Mouse (Mus musculus) liver, adult 10 weeks (tissue): ENCODE results near the gene Amer3. TPM values are rescaled to one million over a fixed set of nuclear protein-coding genes. Genes with fewer than 3 reads are reported as not detected.

Experiments
- polyA plus RNA-seq: library from polyadenylated mRNA; stranded (reverse); fragments of 350-450 nt; fragmentation: Illumina TruSeq; extraction: RNeasy Lipid Tissue Mini Kit (QIAGEN cat#74804); gene quantifications from one replicate; pipeline ENCODE4 v1.2.3, GENCODE M21; 2014; ENCODE audit warnings: low read depth, low replicate concordance

The Amer3 gene
- polyA plus RNA-seq: not detected

DNA sequence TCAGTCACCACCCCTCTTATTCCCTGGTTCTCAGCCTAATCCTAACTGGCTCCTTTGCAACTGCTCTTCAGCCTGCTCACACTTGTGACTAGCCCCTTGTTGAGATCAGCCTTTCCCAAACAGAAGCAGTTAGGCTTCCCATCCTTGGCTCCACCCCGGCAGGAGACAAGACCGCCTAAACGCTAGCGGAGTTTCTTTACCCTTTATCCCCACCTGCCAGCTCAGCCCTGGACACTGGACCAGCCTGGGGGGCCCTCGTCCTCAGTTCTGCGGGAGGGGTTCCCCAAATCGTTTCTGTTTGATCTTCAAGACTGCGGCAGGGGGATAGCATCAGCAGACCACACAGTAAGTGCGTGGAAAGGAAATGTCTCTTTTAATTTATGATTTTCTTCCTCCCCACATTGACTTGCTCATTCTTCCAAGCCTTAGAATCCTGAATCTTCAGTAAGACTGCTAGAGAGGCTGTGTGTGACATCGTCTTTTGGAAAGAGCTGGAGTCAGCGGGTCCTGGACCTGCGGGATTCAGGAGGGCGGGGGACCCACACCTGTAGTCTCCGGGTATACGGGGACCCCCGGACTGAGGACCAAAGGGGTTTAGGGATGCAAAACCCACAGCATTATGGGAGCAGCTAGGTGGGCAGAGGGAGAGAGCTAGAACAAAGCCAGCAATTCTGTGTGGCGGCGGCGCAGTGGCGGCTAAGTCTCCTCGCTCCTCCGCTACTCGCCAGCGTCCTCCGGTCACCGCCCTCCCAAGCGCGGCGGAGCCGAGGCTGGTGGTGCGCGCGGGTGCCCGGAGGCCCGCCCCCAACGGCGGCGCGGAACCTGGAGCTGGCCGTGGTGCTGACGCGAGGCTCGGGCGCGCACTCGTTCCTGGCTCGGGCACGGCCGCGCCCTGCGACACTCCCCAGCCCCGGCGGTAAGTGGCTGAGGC lies at the start of gene Amer3:
Gene Amer3 (plus strand): TSS at position 807 of the 931 bp plus-strand sequence.

GRCm38 (mm10) chr1:34535043-34535698 lies 44.3 kb upstream of the Amer3 start, which contains the start of gene Cfc1:
TSS of gene Cfc1 (plus strand) at chr1:34535648.

DNA sequence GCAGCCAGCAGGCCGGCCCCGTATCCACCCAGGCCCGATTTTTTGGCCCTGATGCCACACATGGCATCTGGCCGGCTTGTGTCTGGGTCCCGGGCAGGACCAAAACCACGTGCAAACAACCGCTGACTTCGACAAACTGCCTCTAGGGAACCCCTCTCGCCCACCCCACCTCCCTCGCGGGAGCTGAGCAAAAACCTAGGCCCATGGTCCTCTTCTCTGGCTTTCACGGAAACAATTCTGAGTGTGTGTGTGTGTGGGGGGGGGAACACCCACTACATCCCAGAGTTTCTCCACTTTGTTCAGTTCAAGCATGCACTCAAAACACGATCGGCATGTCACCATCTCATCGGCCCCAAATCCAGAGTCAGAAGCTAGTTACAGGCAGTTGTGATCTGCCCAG lies 18.6 kb upstream of the Amer3 start, which contains the start of gene Prss40:
Gene Prss40 (minus strand): TSS at position 101 of the 400 bp plus-strand sequence.

Other genes starting within 250 kb of the Amer3 start
- gene Ccdc115, start 140.0 kb upstream of the Amer3 start, polyA plus RNA-seq: 7.0 TPM
- 6.9 TPM for gene Imp4, start 139.8 kb upstream of the Amer3 start, polyA plus RNA-seq
- gene Ptpn18, start 119.9 kb upstream of the Amer3 start, polyA plus RNA-seq: not detected
- not detected for gene Prss39, start 81.2 kb upstream of the Amer3 start, polyA plus RNA-seq
- not detected for gene Cfc1, start 44.0 kb upstream of the Amer3 start, polyA plus RNA-seq
- not detected for gene Prss40, start 18.7 kb upstream of the Amer3 start, polyA plus RNA-seq